Mouse (Mus musculus): ENCODE results near the gene Asb1. TPM values are rescaled to one million over a fixed set of nuclear protein-coding genes. Genes with fewer than 3 reads are reported as not detected.

Gene Asb1
- total RNA-seq, 1 experiment: 12.2 TPM

DNA sequence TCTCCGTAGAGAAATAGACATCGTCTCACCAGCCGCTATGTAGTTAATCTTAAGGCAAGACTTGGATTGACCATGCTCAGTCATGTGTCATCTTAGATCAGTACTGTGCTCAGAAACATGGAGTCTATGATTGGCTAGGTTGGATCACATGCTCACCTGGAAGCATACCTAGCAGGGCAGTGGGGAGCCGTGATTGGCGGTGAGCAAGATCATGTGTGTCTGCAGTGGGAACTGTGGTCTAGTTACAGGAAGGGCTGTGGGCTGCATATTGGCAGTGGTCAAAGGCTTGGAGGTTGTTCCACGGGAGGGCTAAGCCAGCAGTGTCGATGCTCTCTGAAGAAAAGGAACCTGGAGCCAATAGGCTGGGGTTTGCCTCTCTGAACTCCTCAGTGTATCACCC, 66.4 kb downstream of the Asb1 start:
- no peak for DNase-seq (ENCODE audit: low read depth, low spot score)
- H3K27ac ChIP-seq (ENCODE audit: insufficient read depth, low read depth, low read length, poor library complexity, severe bottlenecking): no peak overlapping the region
- H3K9me3 ChIP-seq (ENCODE audit: control insufficient read depth, insufficient read depth, low read depth, low read length): no peaks in the 10 kb centered on the region
- H3K36me3 ChIP-seq (ENCODE audit: control insufficient read depth, insufficient read depth, low read length, poor library complexity, severe bottlenecking): no peaks in the 10 kb centered on the region
- TF ChIP-seq CHD2 (IDR thresholded peaks at IDR 0.05; ENCODE audit: low read depth, low read length): no peak
- no peak overlapping the region for H3K9ac ChIP-seq (ENCODE audit: insufficient read depth, low read depth, low read length, poor library complexity, severe bottlenecking)
- H3K4me3 ChIP-seq (ENCODE audit: insufficient read depth in 1 of 2, low read depth in 1 of 2, low read length in 2 of 2, poor library complexity in 1 of 2, severe bottlenecking in 1 of 2): no peak overlapping the region
- peaks cover 0 to 13% of the 10 kb centered on the region in 2 experiments; a peak in 1 of 4 replicates for H3K4me1 ChIP-seq (ENCODE audit: control insufficient read depth in 2 of 2, insufficient read depth in 2 of 2, low read length in 2 of 2, poor library complexity in 1 of 2)
- in situ Hi-C loops (cut with MboI; ENCODE audit: low sequenced_read_pairs in 2 of 2, unreplicated experiment in 2 of 2): no loop called here

DNA sequence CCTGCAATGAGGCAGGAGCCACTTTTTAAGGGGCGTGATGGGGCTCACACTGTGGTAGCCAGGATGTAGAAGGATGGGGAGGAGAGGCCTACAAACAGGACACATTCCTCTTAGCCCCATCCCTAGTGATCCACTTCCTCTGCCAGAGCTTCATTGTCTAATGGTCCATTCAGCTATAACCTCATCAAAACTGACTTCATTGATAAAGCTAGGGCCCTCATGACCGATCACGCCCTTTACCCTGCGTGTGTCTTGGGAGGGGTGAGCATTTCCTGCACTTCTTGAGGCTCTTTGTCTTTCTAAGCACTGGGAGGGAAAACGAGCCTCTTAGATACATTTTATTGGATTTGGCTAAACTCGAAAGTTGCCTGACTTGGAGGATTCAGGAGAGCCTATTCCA, 66.8 kb downstream of the Asb1 start:
- Histone ChIP-seq H3K36me3 (ENCODE audit: control insufficient read depth, insufficient read depth, low read length, poor library complexity, severe bottlenecking) (no peaks in the 10 kb centered on the region), H3K9me3 (ENCODE audit: control insufficient read depth, insufficient read depth, low read depth, low read length) (no peaks in the 10 kb centered on the region), H3K4me3 (ENCODE audit: insufficient read depth in 1 of 2, low read depth in 1 of 2, low read length in 2 of 2, poor library complexity in 1 of 2, severe bottlenecking in 1 of 2) (no peak overlapping the region), H3K9ac (ENCODE audit: insufficient read depth, low read depth, low read length, poor library complexity, severe bottlenecking) (no peak overlapping the region), H3K27ac (ENCODE audit: insufficient read depth, low read depth, low read length, poor library complexity, severe bottlenecking) (no peak overlapping the region), H3K4me1 (ENCODE audit: control insufficient read depth in 2 of 2, insufficient read depth in 2 of 2, low read length in 2 of 2, poor library complexity in 1 of 2) (peaks cover 0 to 13% of the 10 kb centered on the region in 2 experiments; a peak in 1 of 4 replicates)
- TF ChIP-seq ZC3H11A (IDR thresholded peaks at IDR 0.05; ENCODE audit: borderline replicate concordance, low read depth, low read length) (no peak), CHD2 (IDR thresholded peaks at IDR 0.05; ENCODE audit: low read depth, low read length) (no peak), HCFC1 (IDR thresholded peaks at IDR 0.05; ENCODE audit: borderline replicate concordance, insufficient read depth, low read length) (no peak), ZNF384 (IDR thresholded peaks at IDR 0.05; ENCODE audit: low read depth, low read length) (no peak), MAFK (IDR thresholded peaks at IDR 0.05; ENCODE audit: insufficient read depth, low read depth, low read length) (no peak)
- in situ Hi-C loops (cut with MboI; ENCODE audit: low sequenced_read_pairs in 2 of 2, unreplicated experiment in 2 of 2): no loop called here
- DNase-seq (ENCODE audit: low read depth, low spot score): no peak

Other genes with a start within 250 kb of the Asb1 start
- 11.2 and 12.0 TPM in 2 replicates for gene Scly, start 242.2 kb upstream of the Asb1 start, total RNA-seq (2012; rRNA removed)
- 0.40 and 0.48 TPM in 2 replicates for gene Espnl, start 218.5 kb upstream of the Asb1 start, total RNA-seq (2012; rRNA removed)
- 1.6 and 2.2 TPM in 2 replicates for gene Klhl30, start 189.5 kb upstream of the Asb1 start, total RNA-seq (2012; rRNA removed)
- gene Erfe, start 174.1 kb upstream of the Asb1 start, total RNA-seq (2012; rRNA removed): 5.8 and 6.3 TPM in 2 replicates
- gene Ilkap, start 141.7 kb upstream of the Asb1 start, total RNA-seq (2012; rRNA removed): 64.9 and 71.3 TPM in 2 replicates
- 13.3 and 29.1 TPM in 2 replicates for gene Hes6, start 126.5 kb upstream of the Asb1 start, total RNA-seq (2012; rRNA removed)
- 0.42 and 0.58 TPM in 2 replicates for gene Per2, start 81.2 kb upstream of the Asb1 start, total RNA-seq (2012; rRNA removed)
- gene Traf3ip1, start 45.9 kb upstream of the Asb1 start, total RNA-seq (2012; rRNA removed): 7.9 and 9.2 TPM in 2 replicates

Data from ES-E14 (cell line).